Mouse (Mus musculus) cerebellum, postnatal 36 days (tissue): ENCODE results near the gene Sec23a.
"Not testable (repeated sequence)": the region's sequence is repeated elsewhere in the genome, so short reads cannot be mapped to it uniquely, and the experiment has no call there.

Source experiments
- DNase-seq, 2 experiments: peaks; one replicate each; pipeline ENCODE4 v3.0.0; 2021 to 2022; ENCODE audit warnings: mixed read lengths in 2 of 2

The Sec23a gene

DNA sequence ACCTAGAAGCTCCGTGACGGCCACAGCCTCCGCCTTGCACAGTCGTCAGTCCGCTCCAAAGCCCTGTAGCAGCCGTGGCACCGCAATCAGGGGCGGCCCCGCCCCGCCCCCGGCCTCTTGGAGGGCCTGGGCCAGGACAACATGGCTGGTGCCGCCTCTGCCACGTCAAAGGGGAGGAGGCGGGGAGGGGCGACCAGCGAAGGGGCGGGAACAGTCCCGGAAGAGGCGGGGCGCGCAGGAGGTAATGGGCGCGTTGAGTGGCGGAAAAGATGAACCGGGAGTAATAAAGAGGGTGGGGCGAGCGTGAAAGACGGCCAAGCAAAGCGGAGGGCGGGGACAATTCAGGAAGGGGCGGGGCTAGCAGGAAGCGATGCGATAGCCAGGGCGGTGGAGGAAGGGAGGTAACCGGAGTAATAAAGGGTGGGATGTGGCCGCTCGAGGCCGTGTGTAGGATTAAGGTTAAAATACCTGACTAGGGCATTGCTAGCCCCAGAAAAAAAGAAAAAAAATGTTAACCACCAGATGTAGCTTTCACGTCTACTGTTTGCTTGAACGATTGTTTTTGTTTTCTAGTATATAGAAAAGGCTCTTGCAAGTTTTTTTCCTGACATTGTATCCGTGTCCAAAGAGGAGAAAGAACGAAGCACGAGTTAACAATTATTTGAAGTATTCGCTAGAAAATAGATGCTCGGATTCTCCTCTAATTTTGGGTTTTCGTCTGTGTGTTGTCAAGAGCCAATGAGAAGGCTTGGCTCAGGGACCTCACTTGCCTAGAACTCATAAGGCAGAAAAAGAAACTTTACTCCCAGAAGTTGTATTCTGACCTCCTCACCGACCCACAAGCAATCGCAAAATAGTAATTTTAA, at the start of gene Sec23a:
Gene Sec23a (minus strand): TSS at position 174 of the 866 bp plus-strand sequence.
- DNase-seq: peak; percentile 97 to 98

DNA sequence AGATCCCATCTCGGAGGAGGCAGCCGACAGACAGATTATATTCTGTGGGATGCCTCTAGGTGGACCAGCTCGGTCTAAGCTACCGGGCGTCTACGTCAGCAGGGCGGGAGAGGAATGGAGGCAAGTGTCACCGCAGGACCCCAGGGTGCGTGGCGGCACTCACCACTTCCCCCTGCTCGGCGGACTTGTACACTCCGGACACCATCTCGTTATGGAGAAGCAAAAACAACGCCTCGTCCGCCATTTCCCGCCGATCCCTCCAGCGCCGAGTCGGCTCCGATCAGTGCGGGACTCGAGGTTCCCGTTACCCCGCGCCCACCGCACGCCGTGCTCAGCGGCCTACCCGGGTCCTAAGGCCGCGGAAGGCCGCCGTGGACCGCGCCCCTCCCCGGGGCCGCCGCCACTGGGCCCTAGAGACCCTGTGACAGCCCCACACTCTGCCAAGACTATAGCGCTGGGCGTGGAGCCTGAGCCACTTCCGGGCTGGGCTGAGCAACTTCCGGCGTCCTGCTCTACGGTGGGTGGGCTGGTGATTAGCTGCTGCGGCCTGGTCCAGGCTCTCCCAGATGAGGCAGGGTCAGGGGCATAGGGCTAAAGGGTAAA, 49.3 kb upstream of the Sec23a start, which contains the start of gene Trappc6b:
Gene Trappc6b (minus strand): TSS at position 480 of the 603 bp plus-strand sequence.
- peak; percentile 75 to 76 for DNase-seq

DNA sequence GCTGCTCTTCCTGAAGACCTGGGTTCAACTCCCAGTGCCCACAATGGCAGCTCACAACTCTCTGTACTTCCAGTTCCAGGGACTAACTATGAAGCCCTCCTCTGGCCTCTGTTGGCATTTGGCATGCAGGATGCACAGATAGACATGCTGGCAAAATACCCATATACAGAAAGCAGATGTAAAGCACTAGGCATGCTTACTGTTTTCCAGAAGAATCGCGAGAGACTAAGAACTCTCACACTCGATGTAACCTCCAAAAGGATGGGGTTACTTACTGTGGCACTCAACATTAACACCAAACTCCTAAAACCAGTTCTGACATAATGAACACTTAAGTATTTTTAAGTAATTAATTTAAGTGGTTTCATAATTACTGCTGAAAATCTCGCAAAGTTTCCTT, 48.5 kb upstream of the Sec23a start:
- DNase-seq: no peak

DNA sequence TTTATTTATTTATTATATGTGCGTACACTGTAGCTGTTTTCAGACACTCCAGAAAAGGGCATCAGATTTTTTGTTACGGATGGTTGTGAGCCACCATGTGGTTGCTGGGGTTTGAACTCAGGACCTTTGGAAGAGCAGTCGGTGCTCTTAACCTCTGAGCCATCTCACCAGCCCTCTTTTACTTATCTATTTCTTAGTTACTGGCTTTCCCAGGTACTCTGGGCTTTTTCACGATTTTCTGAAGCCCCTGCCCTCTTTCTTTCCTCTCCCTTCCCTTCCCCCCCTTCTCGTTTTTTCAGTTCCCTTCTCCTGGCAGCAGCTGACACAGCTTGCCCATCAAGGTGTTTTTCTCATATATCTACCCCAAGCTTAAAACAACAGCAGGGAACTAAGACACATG, 46.4 kb upstream of the Sec23a start:
- DNase-seq: not testable (repeated sequence)

DNA sequence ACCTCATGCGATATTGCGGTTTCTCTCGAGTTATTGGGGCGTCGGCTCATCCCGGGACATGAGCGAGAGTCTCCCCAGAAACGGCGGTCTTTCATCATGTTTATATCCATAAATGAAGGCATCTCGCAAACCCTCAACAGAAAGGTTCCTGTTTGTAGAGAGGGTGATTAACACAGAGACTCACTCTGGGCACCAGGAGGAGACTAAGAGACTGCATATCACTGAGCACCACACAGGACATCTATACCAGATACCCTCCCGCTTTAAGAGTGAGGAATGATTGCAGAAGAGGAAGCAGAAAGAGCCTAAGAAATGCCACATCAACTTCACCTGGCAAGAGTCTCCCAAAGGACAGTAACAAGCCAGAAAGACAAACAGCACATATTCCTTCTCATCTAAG, 44.4 kb upstream of the Sec23a start:
- DNase-seq: no peak

DNA sequence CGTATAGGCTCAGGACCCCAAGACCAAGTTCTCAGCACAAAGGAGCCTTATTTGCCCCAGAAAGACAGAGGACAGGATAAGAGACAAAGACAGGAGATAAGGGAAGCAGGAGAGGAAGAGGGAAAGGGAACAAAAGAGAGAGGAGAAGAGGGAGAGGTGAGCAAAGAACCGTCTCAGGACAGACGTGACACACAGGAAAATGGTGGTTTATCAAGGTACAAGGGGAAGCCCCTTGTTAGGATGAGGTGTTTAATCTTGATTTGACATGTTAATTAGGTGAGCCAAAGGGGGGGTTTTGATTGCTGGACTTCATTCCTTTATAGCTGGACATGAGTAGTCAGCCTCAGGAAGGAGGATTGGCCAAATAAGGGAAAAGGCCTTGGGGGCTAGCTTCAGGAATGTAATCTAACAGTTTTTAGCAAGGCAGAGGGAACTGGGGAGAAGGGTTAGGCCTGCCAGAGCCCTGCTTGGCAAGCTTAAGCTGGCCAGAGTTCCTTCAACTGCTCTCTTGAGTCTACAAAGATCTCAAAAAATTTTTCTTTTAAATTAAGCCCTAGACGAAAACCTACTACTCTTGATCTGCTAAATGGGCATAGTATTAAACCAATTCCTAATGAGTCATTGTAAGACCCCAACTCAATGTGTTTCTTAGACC, 43.5 kb upstream of the Sec23a start:
- DNase-seq: no peak

DNA sequence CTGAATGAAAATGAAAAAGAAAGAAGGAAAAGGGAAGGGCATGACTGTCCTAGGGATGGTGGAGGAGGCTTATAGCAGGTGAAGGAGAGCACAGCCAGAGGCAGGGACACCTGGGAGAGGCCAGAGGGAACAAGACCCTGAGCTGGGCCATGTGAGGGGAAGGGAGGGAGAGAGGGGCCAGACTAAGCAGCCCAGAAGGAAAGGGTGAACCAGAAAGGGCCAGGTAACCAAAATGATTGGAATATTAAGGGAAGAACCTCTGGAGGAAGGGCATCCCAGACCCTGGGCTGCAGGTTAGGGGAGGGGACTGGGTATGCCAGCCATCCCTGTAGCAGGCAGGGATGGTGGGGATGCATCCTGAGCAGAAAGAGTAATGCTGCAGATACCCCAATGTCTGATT, 42.2 kb upstream of the Sec23a start:
- no peak for DNase-seq

DNA sequence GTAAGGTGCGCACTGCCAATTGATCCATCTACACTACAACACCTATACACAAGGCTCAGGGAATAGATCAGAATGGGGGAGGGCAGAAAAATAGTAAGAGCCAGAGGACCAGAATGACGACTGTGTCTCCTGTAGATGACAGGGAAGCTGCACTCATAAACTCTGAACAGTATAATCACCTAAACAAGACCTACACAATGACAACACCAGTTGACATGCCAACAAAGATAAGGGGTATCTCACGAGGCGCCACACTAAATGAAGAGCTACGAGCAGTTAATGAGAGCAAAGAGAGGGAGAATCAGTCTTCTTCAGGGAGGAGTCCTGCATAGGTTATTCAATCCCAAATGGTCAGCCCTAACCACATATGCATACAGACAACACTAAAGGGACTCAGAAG, 41.3 kb upstream of the Sec23a start:
- DNase-seq: no peak

DNA sequence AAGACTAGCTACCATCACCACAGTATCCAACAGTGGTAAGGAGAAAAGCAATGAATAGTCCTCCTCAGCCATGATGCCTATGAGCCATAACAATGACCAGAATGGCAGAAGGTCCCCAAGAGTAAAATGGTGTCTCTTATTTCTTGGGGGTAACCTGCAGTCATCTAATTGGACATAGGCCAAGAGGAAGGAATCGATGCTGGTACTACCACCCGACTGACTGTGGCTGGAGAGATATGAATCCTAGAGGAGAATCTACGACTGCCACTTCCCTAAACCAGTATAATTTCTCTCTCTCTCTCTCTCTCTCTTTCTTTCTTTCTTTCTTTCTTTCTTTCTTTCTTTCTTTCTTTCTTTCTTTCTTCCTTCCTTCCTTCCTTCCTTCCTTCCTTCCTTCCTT, 40.7 kb upstream of the Sec23a start:
- no peak for DNase-seq

DNA sequence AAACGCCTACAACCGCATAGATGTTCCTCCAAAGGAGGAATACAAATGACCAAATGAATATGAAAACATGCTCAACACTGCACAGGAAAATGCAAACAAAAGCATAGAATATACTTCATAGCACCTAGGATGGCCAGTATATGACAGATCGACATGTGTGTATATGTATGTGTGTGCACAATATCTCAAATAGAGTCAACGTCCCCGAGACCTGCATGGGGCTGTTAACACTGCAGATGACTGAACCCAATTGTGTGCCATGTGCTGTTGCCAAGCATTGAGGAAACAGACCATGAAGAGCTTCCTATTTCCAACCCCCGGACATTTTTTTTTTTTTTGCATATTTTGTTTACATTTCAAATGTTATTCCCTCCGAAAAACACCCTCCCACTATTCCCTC, 29.0 kb upstream of the Sec23a start:
- DNase-seq: no peak

DNA sequence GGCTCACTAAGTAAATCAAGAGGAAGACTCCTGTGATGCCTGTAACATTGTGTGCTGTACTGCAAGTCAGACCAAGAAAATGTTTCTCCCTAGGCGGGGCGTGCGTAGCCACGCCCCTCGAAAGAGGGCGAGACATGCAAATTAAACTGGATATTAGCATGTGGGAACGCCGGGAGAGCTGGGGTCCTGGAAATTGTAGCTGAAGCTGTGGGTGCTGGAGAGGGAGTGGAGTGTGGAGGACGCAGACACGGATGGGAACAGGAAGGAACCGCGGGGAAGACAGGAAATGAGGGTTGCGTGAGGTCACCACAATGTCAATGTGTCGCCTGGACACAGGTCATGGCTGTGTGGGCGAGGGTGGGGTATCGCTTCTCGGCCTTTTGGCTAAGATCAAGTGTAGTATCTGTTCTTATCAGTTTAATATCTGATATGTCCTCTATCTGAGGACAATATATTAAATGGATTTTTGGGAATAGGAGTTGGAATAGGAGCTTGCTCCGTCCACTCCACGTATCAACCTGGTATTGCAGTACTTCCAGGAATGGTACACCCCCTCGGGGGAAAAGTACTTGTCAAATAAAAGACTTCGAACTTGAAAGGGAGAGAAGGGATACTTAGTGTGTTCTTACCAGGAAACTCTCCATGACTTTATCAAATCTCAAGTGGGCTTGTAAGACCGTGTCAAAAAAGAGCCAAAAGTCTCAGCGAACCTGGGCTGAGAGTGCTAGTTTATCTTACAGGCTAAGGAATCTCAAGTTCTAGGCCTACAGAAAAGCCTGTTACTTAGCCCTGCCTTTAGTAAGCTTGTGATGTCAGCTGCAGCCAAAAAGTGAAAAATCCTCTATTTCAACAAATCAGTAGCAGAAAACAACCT, 28.4 kb upstream of the Sec23a start:
- DNase-seq: no peak

DNA sequence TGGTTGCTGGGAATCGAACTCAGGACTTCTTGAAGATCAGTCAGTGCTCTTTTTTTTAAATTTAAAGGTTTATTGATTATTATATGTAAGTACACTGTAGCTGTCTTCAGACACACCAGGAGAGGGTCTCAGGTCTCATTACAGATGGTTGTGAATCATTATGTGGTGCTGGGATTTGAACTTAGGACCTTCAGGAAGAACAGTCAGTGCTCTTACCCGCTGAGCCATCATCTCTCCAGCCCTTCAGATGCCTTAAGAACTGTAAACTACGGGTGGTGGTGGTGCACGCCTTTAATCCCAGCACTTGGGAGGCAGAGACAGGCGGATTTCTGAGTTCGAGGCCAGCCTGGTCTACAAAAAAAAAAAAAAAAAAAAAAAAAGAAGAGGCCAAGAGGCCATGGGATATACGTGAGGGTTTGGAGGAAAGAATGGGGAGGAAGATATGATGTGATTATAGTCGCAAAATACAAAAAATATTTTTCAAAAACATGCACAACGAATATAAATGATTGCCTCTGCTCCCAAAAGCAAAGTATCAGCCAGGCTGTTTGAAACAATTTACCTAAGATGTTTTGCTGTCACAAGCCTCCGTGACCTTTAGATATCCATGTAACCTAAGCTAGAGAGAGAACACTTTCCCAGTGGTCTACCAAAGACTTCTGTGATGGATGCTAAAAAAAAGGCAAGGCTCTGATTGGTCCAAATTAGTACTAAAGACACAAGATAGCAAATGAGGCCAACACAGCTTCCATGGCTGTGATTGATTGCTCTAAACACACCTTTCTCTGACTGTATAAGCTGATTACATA, 27.5 kb upstream of the Sec23a start:
- DNase-seq: no peak

DNA sequence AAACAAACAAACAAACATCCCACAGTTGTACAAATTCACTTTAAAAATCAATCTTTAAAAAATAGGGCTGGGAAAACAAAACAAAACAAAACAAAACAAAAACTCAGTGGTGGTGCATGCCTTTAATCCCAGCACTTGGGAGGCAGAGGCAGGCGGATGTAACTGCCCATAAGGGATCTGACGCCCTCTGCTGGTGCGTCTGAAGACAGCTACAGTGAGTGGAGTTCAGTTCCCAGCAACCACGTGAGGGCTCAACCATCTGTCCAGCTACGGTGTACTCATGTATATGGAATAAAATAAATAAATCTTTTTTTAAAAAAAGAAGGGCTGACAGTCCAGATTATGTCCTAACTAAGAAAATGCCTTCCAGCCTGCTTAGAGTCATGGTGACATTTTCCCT, 20.3 kb upstream of the Sec23a start:
- no peak for DNase-seq

DNA sequence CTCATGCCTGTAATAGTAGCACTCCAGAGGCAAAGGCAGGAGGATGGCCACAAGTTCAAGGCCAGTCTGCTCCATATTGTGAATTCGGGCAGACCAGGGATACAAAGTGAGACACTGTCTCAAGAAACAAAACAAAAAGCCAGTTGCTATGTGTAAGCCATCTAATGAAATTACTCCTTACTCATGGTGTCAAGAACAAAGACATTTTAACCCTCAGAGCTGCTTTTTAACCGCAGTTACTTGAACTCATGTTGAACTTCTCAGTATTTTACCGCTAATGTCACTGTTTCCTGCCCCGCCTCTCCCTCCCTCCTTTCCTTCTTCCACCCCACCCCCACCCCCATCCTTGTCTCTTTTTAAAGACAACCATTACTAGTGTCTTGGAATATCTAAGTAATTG, 9.5 kb upstream of the Sec23a start:
- no peak for DNase-seq

DNA sequence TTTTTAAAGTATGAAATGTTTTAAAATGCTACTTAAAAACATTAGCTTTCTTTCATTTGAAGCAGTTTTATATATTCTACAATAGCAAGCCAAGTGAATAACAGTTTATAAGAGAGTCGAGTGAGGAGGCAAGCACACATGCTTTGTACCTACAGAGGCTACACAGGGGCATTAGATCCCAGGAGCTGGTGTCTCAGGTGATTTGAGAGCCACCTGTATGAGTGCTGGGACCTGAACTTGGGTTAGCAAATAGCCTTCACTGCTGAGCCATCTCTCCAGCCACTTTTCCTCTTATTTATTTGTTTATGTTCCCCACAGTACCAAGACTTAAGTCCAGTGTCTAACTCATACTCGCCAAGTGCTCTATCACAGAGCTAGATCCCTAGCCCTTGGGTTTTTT, 8.1 kb upstream of the Sec23a start:
- DNase-seq: no peak

DNA sequence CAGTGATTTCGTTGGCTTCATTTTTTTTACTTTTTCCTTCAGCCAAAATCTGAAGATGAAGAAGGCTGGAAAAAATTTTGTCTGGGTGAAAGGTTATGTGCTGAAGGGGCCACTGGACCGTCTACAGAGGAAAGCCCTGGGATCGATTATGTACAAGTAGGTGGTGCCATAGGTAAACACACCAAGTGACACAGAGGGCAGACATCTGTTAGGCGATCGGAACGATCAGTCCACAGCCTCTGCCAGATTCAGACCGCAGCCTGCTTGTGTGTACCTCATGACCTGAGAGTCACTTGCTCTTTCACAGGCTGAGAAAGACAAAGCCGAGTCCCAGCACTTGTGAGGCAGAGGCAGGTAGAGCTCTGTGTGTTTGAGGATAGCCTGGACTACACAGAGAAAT, 6.2 kb upstream of the Sec23a start:
- DNase-seq: no peak

DNA sequence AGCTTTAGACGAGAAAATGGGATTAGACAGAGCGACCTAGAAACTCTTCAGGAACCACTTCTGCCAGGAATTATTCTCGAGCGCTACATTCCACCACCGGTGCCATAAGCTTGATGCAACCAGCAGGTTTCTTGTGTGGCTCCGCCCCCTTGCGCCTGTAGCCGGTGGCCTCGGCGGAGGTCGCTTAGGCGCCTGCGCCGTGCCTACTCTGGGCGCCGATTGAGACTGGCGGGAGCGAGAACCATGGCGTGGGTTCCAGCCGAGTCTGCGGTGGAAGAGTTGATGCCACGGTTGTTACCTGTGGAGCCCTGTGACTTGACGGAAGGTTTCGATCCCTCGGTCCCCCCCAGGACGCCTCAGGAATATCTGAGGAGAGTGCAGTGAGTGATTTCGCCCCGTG, 1.4 kb upstream of the Sec23a start, which contains the start of gene Gemin2:
Gene Gemin2 (plus strand): TSS at position 160 of the 400 bp plus-strand sequence.
- peak; percentile 91 to 93 for DNase-seq

DNA sequence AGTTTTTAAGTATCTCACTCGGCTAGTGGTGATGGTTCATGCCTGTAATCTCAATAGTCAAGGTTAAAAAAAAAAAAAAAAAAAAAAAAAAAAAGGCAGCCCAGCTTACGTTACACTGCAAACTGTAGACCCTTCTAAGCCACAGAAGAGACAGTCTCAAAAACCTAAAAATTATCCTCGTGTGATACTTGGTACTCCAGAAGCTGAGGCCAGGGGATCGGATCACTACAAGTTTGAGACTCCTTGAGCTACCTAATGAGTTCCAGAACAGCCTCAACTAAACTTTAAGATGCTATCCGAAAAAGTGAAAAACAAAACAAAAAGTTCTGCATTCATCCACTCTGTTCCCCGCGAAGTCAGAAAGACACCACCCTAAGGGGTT, 884 bp upstream of the Sec23a start:
- no peak for DNase-seq

DNA sequence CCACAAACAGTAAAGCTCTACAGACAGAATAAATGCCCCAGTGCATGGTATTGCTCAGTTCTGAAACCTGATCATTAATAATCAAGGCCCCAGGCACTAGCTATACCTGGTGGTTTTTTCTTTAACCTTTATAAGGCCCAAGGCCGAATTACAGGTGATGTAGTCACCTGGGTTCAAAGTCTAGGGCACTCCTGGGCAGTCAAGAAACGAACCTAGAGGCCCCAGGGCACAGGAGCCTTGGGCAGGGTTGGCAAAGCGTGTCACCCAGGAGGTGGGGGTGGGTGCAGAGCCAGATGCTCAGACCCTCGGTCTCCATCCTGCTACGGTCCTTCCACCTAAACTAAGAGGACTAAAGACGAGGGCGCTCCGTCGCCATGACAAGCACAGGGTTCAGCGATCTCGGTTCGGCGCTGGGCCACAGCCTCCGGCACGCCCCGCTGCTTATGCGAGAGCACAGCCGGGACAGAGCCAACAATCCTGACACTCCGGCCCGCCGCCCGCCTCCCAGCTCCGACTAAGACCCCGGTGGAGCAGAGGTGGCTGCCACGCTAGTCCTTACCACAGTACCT, 458 bp downstream of the Sec23a start:
- no peak for DNase-seq

DNA sequence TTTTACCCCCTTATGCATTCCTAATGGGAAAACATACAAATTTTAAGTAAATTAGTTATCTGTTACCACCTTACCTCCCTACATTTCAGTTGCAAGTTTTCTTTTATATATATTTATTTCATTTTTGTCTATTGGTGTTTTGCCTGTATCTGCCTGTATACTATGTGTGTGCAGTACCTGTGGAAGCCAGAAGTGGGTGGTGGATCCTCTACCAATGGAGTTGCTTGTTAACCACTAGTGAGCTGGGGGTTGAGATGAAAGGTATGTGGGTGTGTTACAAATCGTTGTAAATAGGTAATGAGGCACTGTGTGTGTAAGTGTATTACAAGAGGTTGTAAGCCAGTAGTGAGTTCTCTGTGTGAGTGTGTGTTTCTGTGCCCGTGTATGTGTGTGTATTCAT, 1.3 kb downstream of the Sec23a start:
- no peak for DNase-seq

DNA sequence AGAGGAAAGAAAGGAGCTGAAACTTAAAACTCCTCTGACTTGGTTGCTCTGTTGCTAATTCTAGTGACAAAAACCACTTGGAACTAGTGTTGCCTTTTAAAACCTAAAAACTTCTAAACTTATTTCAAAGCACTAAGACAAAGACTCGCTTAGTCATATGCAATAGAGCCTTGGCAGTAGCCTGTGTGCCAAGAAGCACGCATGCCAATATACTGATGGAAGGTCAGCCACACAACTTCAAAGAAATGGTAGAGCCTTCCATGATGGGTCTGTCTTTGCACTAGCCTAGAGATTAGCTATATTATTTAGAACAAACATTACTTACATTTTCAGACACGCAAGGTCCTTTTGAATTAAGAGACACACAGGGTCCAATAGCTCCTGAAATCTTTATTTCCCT, 26.1 kb downstream of the Sec23a start:
- no peak for DNase-seq
